In the genomic region with DNA sequence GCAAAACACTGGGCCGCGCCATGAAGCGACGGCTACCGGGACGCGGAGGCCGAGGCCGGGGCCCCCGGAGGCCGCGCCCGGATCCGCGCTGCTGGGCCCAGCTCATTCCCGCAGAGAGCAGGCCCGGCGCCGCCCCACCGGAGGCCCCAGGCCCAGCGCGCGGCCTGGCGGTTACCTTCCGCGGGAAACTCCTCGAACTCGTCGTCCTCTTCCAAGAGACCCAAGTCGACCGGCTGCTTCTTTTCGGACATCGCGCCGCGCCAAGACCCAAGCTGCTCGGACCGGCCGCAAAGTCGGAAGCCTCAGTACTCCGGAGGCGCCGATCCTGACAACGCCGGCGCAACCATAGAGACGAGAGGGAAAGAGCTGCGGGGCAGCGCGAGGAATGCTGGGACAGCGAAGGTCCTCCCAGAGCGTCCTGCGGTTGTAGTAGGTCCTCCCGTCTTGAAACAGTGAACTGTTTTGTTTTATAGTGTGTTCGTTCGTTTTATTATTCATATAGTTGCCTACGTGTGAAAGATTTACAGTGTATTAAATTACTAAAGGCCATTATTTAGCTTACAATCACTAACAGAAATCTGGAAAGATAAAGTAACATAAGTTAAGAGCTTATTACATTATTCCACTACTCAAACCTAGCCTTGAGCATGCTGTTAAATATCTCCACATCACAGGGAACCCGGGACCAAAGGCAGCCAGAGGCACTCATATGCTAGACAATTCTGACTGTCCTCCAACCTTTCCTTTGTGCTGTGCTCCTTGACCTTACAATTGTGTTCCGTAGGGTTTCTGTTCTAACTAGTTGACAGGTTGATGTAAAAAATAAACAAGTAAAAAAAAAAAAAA, we compare ENCODE assay signal across 8 mouse cellular contexts. TPM values are rescaled to one million over a fixed set of nuclear protein-coding genes. Genes with fewer than 3 reads are reported as not detected.
DNase-seq lines count a peak whose midpoint lies in the region; ATAC-seq lines count a peak whose summit lies in the region.

A gene (minus strand): TSS at position 360 of the 846 bp plus-strand sequence.

- peak; percentile 74 for DNase-seq in WW6 (ENCODE audit: low read depth, low spot score)
- peak; percentile 68 to 86 for DNase-seq in cerebellum, postnatal 4 days (ENCODE audit: low spot score in 2 of 2)
- peak; percentile 90 for DNase-seq in gastrocnemius, adult 18-20 months (ENCODE audit: low spot score)
- DNase-seq in left cerebral cortex, adult 18-20 months (ENCODE audit: low spot score in 2 of 2) = peak; percentile 92 to 93
- peak; percentile 92 for DNase-seq in right cerebral cortex, adult 18-20 months
- DNase-seq in urinary bladder, postnatal 10 days (ENCODE audit: low spot score) = peak; percentile 63

- H3K4me1 ChIP-seq in hindbrain, embryonic 16.5 days (ENCODE audit: control insufficient read depth, insufficient read depth, low read depth, low read length) = peaks cover 10% of the 10 kb centered on the region

- peaks cover 46% of the 10 kb centered on the region for H3K79me2 ChIP-seq in macrophage (ENCODE audit: inconsistent target)

- H3K36me3 ChIP-seq in hindbrain, embryonic 16.5 days (ENCODE audit: control insufficient read depth, insufficient read depth, low read length) = no peaks in the 10 kb centered on the region
- H3K36me3 ChIP-seq in macrophage (ENCODE audit: inconsistent target) = no peaks in the 10 kb centered on the region

- no peaks in the 10 kb centered on the region for H3K27me3 ChIP-seq in hindbrain, embryonic 16.5 days (replicated peaks; ENCODE audit: control insufficient read depth, insufficient read depth, low read length)

- ATAC-seq in hindbrain, embryonic 16.5 days = peak; percentile 99

- peak within 1 kb of the TSS; percentile 89 for H3K27ac ChIP-seq in hindbrain, embryonic 16.5 days (ENCODE audit: low read depth, low read length)
- H3K27ac ChIP-seq in macrophage = peak within 1 kb of the TSS; percentile 91

- peak within 1 kb of the TSS; percentile 74 for H3K4me2 ChIP-seq in hindbrain, embryonic 16.5 days (ENCODE audit: low read length)

- H3K9ac ChIP-seq in hindbrain, embryonic 16.5 days (ENCODE audit: low read depth, low read length) = peak within 1 kb of the TSS; percentile 97

- no peaks in the 10 kb centered on the region for H3K9me3 ChIP-seq in hindbrain, embryonic 16.5 days (ENCODE audit: control insufficient read depth, low read length)

- WGBS in hindbrain, embryonic 16.5 days = 1% methylated on average over 55 of the region's 59 CpGs
- 2% methylated on average over 44 of the region's 59 CpGs for WGBS in macrophage (ENCODE audit: missing documents)

- peak within 1 kb of the TSS; percentile 94 for H3K4me3 ChIP-seq in hindbrain, embryonic 16.5 days (ENCODE audit: low read length)
- peak within 1 kb of the TSS; percentile 92 for H3K4me3 ChIP-seq in macrophage (ENCODE audit: inconsistent target)

RNA-seq across cellular contexts. Expression of the gene that starts here (rescaled TPM):
- total RNA-seq in gastrocnemius, adult 18-20 months (2021) = 10 to 100 TPM; 57.3 to 61.7 TPM
- polyA plus RNA-seq in hindbrain, embryonic 16.5 days (2015; fragmentation: Nextera tagmentation; extraction: Ambion mirVana) = 123 and 131 TPM in 2 replicates
- 10 to 100 TPM; 43.4 to 44.4 TPM for total RNA-seq in left cerebral cortex, adult 18-20 months (2021)
- total RNA-seq in macrophage (2018; cell fraction: chromatin; rRNA removed) = 10 to 100 TPM; 42.7 to 94.0 (median 66.9) TPM
- 100 to 1,000 TPM; 113 to 144 (median 127) TPM for total RNA-seq in macrophage (2018; cell fraction: cytosol; rRNA removed)
- total RNA-seq in macrophage (2018; cell fraction: nucleus; rRNA removed) = 100 to 1,000 TPM in 1 of 26 experiments, 10 to 100 TPM in 25; 50.3 to 103 (median 80.1) TPM
- polyA plus RNA-seq in macrophage (2018) = 100 to 130 TPM (median 120 TPM) in 3 replicates

Comparison
In these comparisons a context has a peak if more than half of its experiments do, and no peak if none do; other contexts are left out.
1. Peak in every context shown above with its lines: DNase-seq, ATAC-seq, H3K4me3 ChIP-seq and H3K27ac ChIP-seq.